Mouse (Mus musculus) hindbrain, embryonic 16.5 days (tissue): ENCODE results near the gene Ctss. TPM values are rescaled to one million over a fixed set of nuclear protein-coding genes. Genes with fewer than 3 reads are reported as not detected.
A peak's percentile ranks its signal among the peaks of the same experiment; 100 is the strongest.

ENCODE experiments used
- ATAC-seq: fragments of 200-750 bp; cut with Nextera tagmentation; 2 replicates; pipeline ENCODE4 v1.8.0; 2017; ENCODE audit warnings: moderate TSS enrichment, moderate library complexity
- H3K27ac ChIP-seq: fragments of 300-500 bp; sonication (generic); 2 replicates; pipeline ENCODE4 v1.5.1; 2014; ENCODE audit warnings: low read depth, mild to moderate bottlenecking, control low read depth, low read length, moderate library complexity
- H3K27me3 ChIP-seq: fragments of 300-500 bp; sonication (generic); replicated peaks from 2 replicates; pipeline ENCODE4 v1.6.1; 2014; ENCODE audit warnings: low read length; ENCODE audit not compliant: control insufficient read depth, insufficient read depth
- H3K36me3 ChIP-seq: fragments of 300-500 bp; sonication (generic); 2 replicates; pipeline ENCODE4 v1.6.1; 2014; ENCODE audit warnings: mild to moderate bottlenecking, low read length, moderate library complexity, mixed read lengths; ENCODE audit not compliant: control insufficient read depth, insufficient read depth
- H3K4me1 ChIP-seq: fragments of 300-500 bp; sonication (generic); 2 replicates; pipeline ENCODE4 v1.6.1; 2014; ENCODE audit warnings: low read depth, low read length; ENCODE audit not compliant: control insufficient read depth, insufficient read depth
- H3K4me2 ChIP-seq: fragments of 300-500 bp; sonication (generic); 2 replicates; pipeline ENCODE4 v1.6.1; 2014; ENCODE audit warnings: mild to moderate bottlenecking, low read length, control low read depth, moderate library complexity
- H3K4me3 ChIP-seq: fragments of 300-500 bp; sonication (generic); 2 replicates; pipeline ENCODE4 v1.5.1; 2014; ENCODE audit warnings: mild to moderate bottlenecking, low read length, control low read depth, moderate library complexity
- H3K9ac ChIP-seq: fragments of 300-500 bp; sonication (generic); 2 replicates; pipeline ENCODE4 v1.6.1; 2014; ENCODE audit warnings: low read depth, mild to moderate bottlenecking, control low read depth, low read length, moderate library complexity
- H3K9me3 ChIP-seq: fragments of 300-500 bp; sonication (generic); 2 replicates; pipeline ENCODE4 v1.6.1; 2014; ENCODE audit warnings: mild to moderate bottlenecking, low read length, moderate library complexity; ENCODE audit not compliant: control insufficient read depth
- WGBS: fragments of 180-500 bp; shearing (Covaris S2); extraction: QIAGEN DNeasy Blood & Tissue Kit; methylation state at CpG from one replicate; pipeline ENCODE4 v1.1.7; 2014; 5-methylcytosine and 5-hydroxymethylcytosine counted together
- polyA plus RNA-seq: library from polyadenylated mRNA; unstranded; fragments of >200 nt; fragmentation: Nextera tagmentation; extraction: Ambion mirVana; gene quantifications from 2 replicates; pipeline ENCODE4 v1.2.1, GENCODE M21; 2015

Gene Ctss
- polyA plus RNA-seq, 1 experiment from 2014 or later, result 16.3 TPM

- no peak overlapping the region for H3K9ac ChIP-seq
- H3K4me1 ChIP-seq, result no peaks in the 10 kb centered on the region
- ATAC-seq, result no peak
- H3K9me3 ChIP-seq, result no peaks in the 10 kb centered on the region
- no peak overlapping the region for H3K4me3 ChIP-seq
- no peaks in the 10 kb centered on the region for H3K27me3 ChIP-seq
- WGBS, result 77% methylated on average over 7 of the region's 7 CpGs
- H3K36me3 ChIP-seq, result no peaks in the 10 kb centered on the region
- no peak overlapping the region for H3K4me2 ChIP-seq
- no peak overlapping the region for H3K27ac ChIP-seq
Observed at GRCm38 (mm10) chr3:95542981-95543380, 16.4 kb downstream of the Ctss start.

- Histone ChIP-seq H3K36me3 (no peaks in the 10 kb centered on the region), H3K4me1 (no peaks in the 10 kb centered on the region), H3K4me2 (no peak overlapping the region), H3K27ac (no peak overlapping the region), H3K27me3 (no peaks in the 10 kb centered on the region), H3K4me3 (no peak overlapping the region), H3K9me3 (no peaks in the 10 kb centered on the region), H3K9ac (no peak overlapping the region)
- WGBS, result 56% methylated on average over 1 of the region's 1 CpGs
- ATAC-seq, result no peak
Observed at GRCm38 (mm10) chr3:95550176-95550575, 23.6 kb downstream of the Ctss start.

- Histone ChIP-seq H3K4me3 (no peak overlapping the region), H3K27ac (no peak overlapping the region), H3K4me1 (no peaks in the 10 kb centered on the region), H3K9ac (no peak overlapping the region), H3K9me3 (no peaks in the 10 kb centered on the region), H3K36me3 (no peaks in the 10 kb centered on the region), H3K4me2 (no peak overlapping the region), H3K27me3 (no peaks in the 10 kb centered on the region)
- WGBS, result 58% methylated on average over 3 of the region's 3 CpGs
- ATAC-seq, result no peak
Observed at GRCm38 (mm10) chr3:95553986-95554385, 27.4 kb downstream of the Ctss start.

- no peaks in the 10 kb centered on the region for H3K36me3 ChIP-seq
- H3K4me1 ChIP-seq, result no peaks in the 10 kb centered on the region
- ATAC-seq, result no peak
- no peak within 1 kb of the TSS for H3K27ac ChIP-seq
- H3K9me3 ChIP-seq, result no peaks in the 10 kb centered on the region
- H3K27me3 ChIP-seq, result no peaks in the 10 kb centered on the region
- H3K9ac ChIP-seq, result no peak within 1 kb of the TSS
- 93% methylated on average over 27 of the region's 27 CpGs for WGBS
- H3K4me2 ChIP-seq, result no peak within 1 kb of the TSS
- H3K4me3 ChIP-seq, result no peak within 1 kb of the TSS
Observed at GRCm38 (mm10) chr3:95559437-95559836, 32.9 kb downstream of the Ctss start, which contains the start of gene Hormad1. Hormad1 (plus strand) TSS chr3:95559677.

GRCm38 (mm10) chr3:95560738-95561137, 34.2 kb downstream of the Ctss start:
- Histone ChIP-seq H3K9ac (no peak overlapping the region), H3K4me2 (no peak overlapping the region), H3K4me3 (no peak overlapping the region), H3K27me3 (no peaks in the 10 kb centered on the region), H3K27ac (no peak overlapping the region), H3K9me3 (no peaks in the 10 kb centered on the region), H3K4me1 (no peaks in the 10 kb centered on the region), H3K36me3 (no peaks in the 10 kb centered on the region)
- 96% methylated on average over 3 of the region's 3 CpGs for WGBS
- no peak for ATAC-seq

GRCm38 (mm10) chr3:95561826-95562225, 35.2 kb downstream of the Ctss start:
- Histone ChIP-seq H3K27ac (no peak overlapping the region), H3K4me2 (no peak overlapping the region), H3K27me3 (no peaks in the 10 kb centered on the region), H3K4me3 (no peak overlapping the region), H3K4me1 (no peaks in the 10 kb centered on the region), H3K36me3 (no peaks in the 10 kb centered on the region), H3K9ac (no peak overlapping the region), H3K9me3 (no peaks in the 10 kb centered on the region)
- ATAC-seq, result no peak
- WGBS, result 78% methylated on average over 2 of the region's 2 CpGs

- no peaks in the 10 kb centered on the region for H3K4me1 ChIP-seq
- H3K4me3 ChIP-seq, result no peak overlapping the region
- H3K9me3 ChIP-seq, result no peaks in the 10 kb centered on the region
- 94% methylated on average over 3 of the region's 3 CpGs for WGBS
- H3K36me3 ChIP-seq, result no peaks in the 10 kb centered on the region
- H3K9ac ChIP-seq, result no peak overlapping the region
- H3K4me2 ChIP-seq, result no peak overlapping the region
- no peak overlapping the region for H3K27ac ChIP-seq
- ATAC-seq, result no peak
- no peaks in the 10 kb centered on the region for H3K27me3 ChIP-seq
Observed at GRCm38 (mm10) chr3:95569585-95569984, 43.0 kb downstream of the Ctss start.

- 50% methylated on average over 8 of the region's 8 CpGs for WGBS
- Histone ChIP-seq H3K4me1 (peaks cover 7% of the 10 kb centered on the region), H3K27ac (peak overlapping the region; percentile 36), H3K9me3 (no peaks in the 10 kb centered on the region), H3K4me3 (peak overlapping the region; percentile 66), H3K27me3 (no peaks in the 10 kb centered on the region), H3K36me3 (no peaks in the 10 kb centered on the region), H3K9ac (peak overlapping the region; percentile 60), H3K4me2 (peak overlapping the region; percentile 56)
- no peak; the same call in 1 of the 2 replicates for ATAC-seq
Observed at GRCm38 (mm10) chr3:95587754-95588603, 61.4 kb downstream of the Ctss start.

GRCm38 (mm10) chr3:95588604-95589086, 62.1 kb downstream of the Ctss start, which contains the start of gene Golph3l:
Golph3l (plus strand) TSS chr3:95588934.
- Histone ChIP-seq H3K4me2 (peak within 1 kb of the TSS; percentile 68), H3K4me3 (peak within 1 kb of the TSS; percentile 66), H3K9ac (peak within 1 kb of the TSS; percentile 67), H3K27ac (peak within 1 kb of the TSS; percentile 60), H3K9me3 (no peaks in the 10 kb centered on the region), H3K27me3 (no peaks in the 10 kb centered on the region), H3K36me3 (no peaks in the 10 kb centered on the region), H3K4me1 (peaks cover 7% of the 10 kb centered on the region)
- peak; percentile 100 for ATAC-seq
- 0% methylated on average over 12 of the region's 12 CpGs for WGBS
